Mouse (Mus musculus): ENCODE results near the gene Zfp341. TPM values are rescaled to one million over a fixed set of nuclear protein-coding genes. Genes with fewer than 3 reads are reported as not detected.

Gene Zfp341
- total and polyA plus RNA-seq, 3 experiments, result 0.58 to 4.4 (median 1.6) TPM

GRCm38 (mm10) chr2:154633876-154634644 lies 21.0 kb downstream of the Zfp341 start:
- Histone ChIP-seq H3K27ac (ENCODE audit: insufficient read depth, low read depth) (no peak overlapping the region), H3K9ac (ENCODE audit: insufficient read depth, low read depth) (no peak overlapping the region), H3K9me3 (replicated peaks; ENCODE audit: low read length) (peaks cover 9% of the 10 kb centered on the region), H3K79me2 (replicated peaks; ENCODE audit: control insufficient read depth, extremely low read depth, insufficient read depth, poor library complexity, severe bottlenecking) (no peaks in the 10 kb centered on the region), H3K4me1 (ENCODE audit: control insufficient read depth in 1 of 2, insufficient read depth in 2 of 2) (no peaks in the 10 kb centered on the region), H3K27me3 (replicated peaks) (no peaks in the 10 kb centered on the region), H3K4me2 (ENCODE audit: insufficient read depth, low read depth, poor library complexity, severe bottlenecking) (no peak overlapping the region), H3K36me3 (replicated peaks in 1 of 2; ENCODE audit: control insufficient read depth in 1 of 2, insufficient read depth in 1 of 2, low read length in 1 of 2) (peaks cover 6 to 65% of the 10 kb centered on the region in 2 experiments), H3K4me3 (replicated peaks in 1 of 3; ENCODE audit: low read depth in 2 of 3, low read length in 2 of 3, poor library complexity in 1 of 3) (no peak overlapping the region)
- in situ Hi-C loops (cut with MboI; ENCODE audit: low pct_ligation_motif_present, low pct_unique_long_range_greater_than_20kb, low sequenced_read_pairs) (no loop called here), dilution Hi-C loops (cut with MboI; ENCODE audit: extremely low pct_ligation_motif_present, extremely low pct_unique_long_range_greater_than_20kb, low sequenced_read_pairs) (no loop called here)
- TF ChIP-seq NELFE (IDR thresholded peaks at IDR 0.05; ENCODE audit: low read depth, low read length) (no peak), SMC3 (IDR thresholded peaks at IDR 0.05; ENCODE audit: low read depth, low read length) (no peak), MYC (IDR thresholded peaks at IDR 0.05; ENCODE audit: low read depth, low read length) (no peak), MEF2A (IDR thresholded peaks at IDR 0.05; ENCODE audit: borderline replicate concordance, low read depth, low read length) (no peak), CHD2 (IDR thresholded peaks at IDR 0.05; ENCODE audit: low read length) (no peak), E2F4 (IDR thresholded peaks at IDR 0.05; ENCODE audit: insufficient replicate concordance, low read depth, low read length) (no peak), IRF4 (IDR thresholded peaks at IDR 0.05; ENCODE audit: low read depth, low read length) (no peak), CHD1 (IDR thresholded peaks at IDR 0.05; ENCODE audit: low read depth, low read length) (no peak), MAFK (IDR thresholded peaks at IDR 0.05; ENCODE audit: insufficient replicate concordance, low read length) (no peak), SIN3A (IDR thresholded peaks at IDR 0.05; ENCODE audit: low read length) (no peak), MAZ (IDR thresholded peaks at IDR 0.05; ENCODE audit: low read depth, low read length) (no peak), UBTF (IDR thresholded peaks at IDR 0.05; ENCODE audit: low read depth, low read length) (no peak), ELF1 (IDR thresholded peaks at IDR 0.05; ENCODE audit: low read depth, low read length) (no peak), KAT2A (IDR thresholded peaks at IDR 0.05; ENCODE audit: insufficient replicate concordance, low read length) (no peak), PAX5 (IDR thresholded peaks at IDR 0.05; ENCODE audit: low read length) (no peak)
- DNase-seq (ENCODE audit: extremely low read depth), result no peak

DNA sequence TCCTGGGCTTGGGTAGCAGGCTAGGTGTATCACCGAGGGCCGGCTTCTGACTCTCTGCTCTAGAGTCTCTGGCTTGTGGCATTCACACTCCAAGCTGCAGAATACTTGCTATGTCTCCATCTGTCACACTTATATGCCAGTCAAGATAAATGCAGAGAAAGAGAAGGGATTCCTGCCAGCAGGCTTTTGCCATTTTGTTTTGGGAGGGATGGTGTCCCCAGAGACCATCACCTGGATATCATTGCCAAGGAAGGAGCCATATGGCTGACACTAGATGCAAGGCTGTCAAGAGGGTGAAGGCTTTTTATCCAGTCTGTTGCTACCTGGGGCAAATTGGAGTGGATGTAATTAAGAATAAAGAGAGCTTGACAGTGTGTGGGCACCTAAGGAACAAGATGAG lies 22.7 kb downstream of the Zfp341 start:
- no peak overlapping the region for H3K4me2 ChIP-seq (ENCODE audit: insufficient read depth, low read depth, poor library complexity, severe bottlenecking)
- TF ChIP-seq TCF12 (IDR thresholded peaks at IDR 0.05; ENCODE audit: low read depth, low read length) (no peak), JUND (conservative IDR thresholded peaks at IDR 0.05; ENCODE audit: low read depth, low read length) (no peak), E2F4 (IDR thresholded peaks at IDR 0.05; ENCODE audit: insufficient replicate concordance, low read depth, low read length) (no peak), GABPA (IDR thresholded peaks at IDR 0.05; ENCODE audit: insufficient replicate concordance, low read depth, low read length) (no peak), SMC3 (IDR thresholded peaks at IDR 0.05; ENCODE audit: low read depth, low read length) (no peak), POLR2A (IDR thresholded peaks at IDR 0.05; ENCODE audit: low read depth, low read length) (no peak)
- dilution Hi-C loops (cut with MboI; ENCODE audit: extremely low pct_ligation_motif_present, extremely low pct_unique_long_range_greater_than_20kb, low sequenced_read_pairs) (no loop called here), in situ Hi-C loops (cut with MboI; ENCODE audit: low pct_ligation_motif_present, low pct_unique_long_range_greater_than_20kb, low sequenced_read_pairs) (no loop called here)
- DNase-seq (ENCODE audit: extremely low read depth), result no peak
- H3K36me3 ChIP-seq (replicated peaks in 1 of 2; ENCODE audit: control insufficient read depth in 1 of 2, insufficient read depth in 1 of 2, low read length in 1 of 2), result peaks cover 6 to 63% of the 10 kb centered on the region in 2 experiments
- H3K9ac ChIP-seq (ENCODE audit: insufficient read depth, low read depth), result no peak overlapping the region
- H3K27me3 ChIP-seq (replicated peaks), result no peaks in the 10 kb centered on the region
- no peaks in the 10 kb centered on the region for H3K79me2 ChIP-seq (replicated peaks; ENCODE audit: control insufficient read depth, extremely low read depth, insufficient read depth, poor library complexity, severe bottlenecking)
- peaks cover 0 to 3% of the 10 kb centered on the region in 2 experiments; a peak in 2 of 4 replicates for H3K4me1 ChIP-seq (ENCODE audit: control insufficient read depth in 1 of 2, insufficient read depth in 2 of 2)
- H3K4me3 ChIP-seq (replicated peaks in 1 of 3; ENCODE audit: low read depth in 2 of 3, low read length in 2 of 3, poor library complexity in 1 of 3), result no peak overlapping the region
- H3K9me3 ChIP-seq (replicated peaks; ENCODE audit: low read length), result peaks cover 9% of the 10 kb centered on the region
- H3K27ac ChIP-seq (ENCODE audit: insufficient read depth, low read depth), result no peak overlapping the region

Data from CH12.LX (cell line).